Mouse (Mus musculus): ENCODE results near the gene Ccdc18. TPM values are rescaled to one million over a fixed set of nuclear protein-coding genes. Genes with fewer than 3 reads are reported as not detected.
"Not testable (repeated sequence)": the region's sequence is repeated elsewhere in the genome, so short reads cannot be mapped to it uniquely, and the experiment has no call there.

Ccdc18 gene
- polyA plus RNA-seq, 1 experiment from 2014 or later, result 10.2 TPM

DNA sequence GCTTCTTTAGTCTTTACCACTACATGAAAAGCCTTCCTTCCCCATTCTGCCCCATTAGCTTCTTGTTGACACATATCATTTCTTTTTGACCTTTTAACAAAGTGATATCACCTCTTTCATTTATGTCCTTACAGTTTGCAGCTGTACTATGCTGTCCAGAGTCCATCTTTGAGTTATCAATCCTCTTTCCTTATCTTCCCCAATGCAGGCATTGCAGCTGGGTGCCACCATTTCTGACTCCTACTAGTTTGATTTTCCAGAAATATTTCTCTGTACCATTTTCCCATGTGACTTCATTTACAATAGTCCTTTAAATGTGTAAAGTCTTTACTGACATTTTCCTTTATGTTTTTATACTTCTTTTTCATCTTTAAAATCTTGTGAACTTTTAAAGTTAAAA is 134.3 kb downstream of the Ccdc18 start:
- Histone ChIP-seq H3K9me3 (no peaks in the 10 kb centered on the region), H3K9ac (no peak overlapping the region), H3K4me2 (replicated peaks) (no peak overlapping the region), H3K36me3 (no peaks in the 10 kb centered on the region), H3K27ac (no peak overlapping the region), H3K4me3 (replicated peaks) (no peak overlapping the region), H3K4me1 (replicated peaks) (peaks cover 2% of the 10 kb centered on the region; the same call in 1 of the 2 replicates), H3K27me3 (replicated peaks) (no peaks in the 10 kb centered on the region)
- no peak for ATAC-seq

DNA sequence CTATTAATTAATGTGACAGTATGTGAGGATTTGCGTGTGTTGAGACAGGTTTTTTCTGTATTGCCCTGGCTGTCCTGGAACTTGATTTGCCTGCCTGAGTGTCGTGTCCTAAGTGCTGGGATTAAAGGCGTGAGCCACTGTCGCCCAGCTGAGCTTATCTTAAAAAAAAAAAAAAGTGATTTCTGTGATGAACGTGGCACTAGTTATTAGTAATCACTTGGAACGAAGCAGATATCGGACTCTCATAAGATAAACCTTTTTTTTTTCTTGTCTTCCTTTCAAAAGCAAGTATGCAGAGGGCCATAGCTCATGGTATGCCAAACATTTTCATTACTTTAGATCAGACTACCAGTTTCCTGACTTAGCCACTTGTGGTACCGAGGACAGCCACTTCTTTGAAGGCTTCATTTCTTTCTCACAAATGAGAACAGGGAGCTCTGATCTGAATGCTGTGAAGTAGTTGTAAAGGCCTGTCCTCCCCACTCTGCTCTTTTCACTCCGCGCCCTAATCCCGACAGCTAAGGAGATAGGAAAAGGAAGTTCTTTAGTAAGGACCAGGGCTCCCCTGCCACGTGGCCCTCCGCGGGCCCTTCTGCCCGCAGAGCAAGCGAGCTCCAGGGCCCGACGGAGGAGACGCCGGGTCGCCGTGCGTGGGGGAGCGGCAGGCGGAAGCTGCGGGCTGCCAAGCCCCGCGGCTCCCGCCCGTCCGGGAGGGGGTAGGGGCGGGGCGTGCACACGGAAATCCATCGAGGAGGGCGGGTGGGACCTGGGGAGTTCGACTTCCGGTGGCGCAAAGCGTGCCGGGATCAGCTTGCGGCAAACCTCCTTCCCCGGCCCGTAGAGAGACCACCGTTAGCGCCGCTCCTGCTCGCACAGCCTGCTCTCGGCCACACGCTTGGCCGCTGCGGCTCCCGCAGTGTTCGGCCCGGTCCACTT is 135.7 kb downstream of the Ccdc18 start, which contains the start of gene Dr1:
TSS of gene Dr1 (plus strand) at position 771 of the 936 bp plus-strand sequence.
- peak within 1 kb of the TSS; percentile 97 for H3K27ac ChIP-seq
- H3K9me3 ChIP-seq, result no peaks in the 10 kb centered on the region
- no peaks in the 10 kb centered on the region for H3K27me3 ChIP-seq (replicated peaks)
- peak within 1 kb of the TSS; percentile 98 for H3K4me3 ChIP-seq (replicated peaks)
- 2% methylated on average over 53 of the region's 55 CpGs for WGBS
- peaks cover 5% of the 10 kb centered on the region; the same call in 1 of the 2 replicates for H3K4me1 ChIP-seq (replicated peaks)
- peak within 1 kb of the TSS; percentile 74 for H3K4me2 ChIP-seq (replicated peaks)
- no peaks in the 10 kb centered on the region for H3K36me3 ChIP-seq
- H3K9ac ChIP-seq, result peak within 1 kb of the TSS; percentile 97
- peak; percentile 98 for ATAC-seq

DNA sequence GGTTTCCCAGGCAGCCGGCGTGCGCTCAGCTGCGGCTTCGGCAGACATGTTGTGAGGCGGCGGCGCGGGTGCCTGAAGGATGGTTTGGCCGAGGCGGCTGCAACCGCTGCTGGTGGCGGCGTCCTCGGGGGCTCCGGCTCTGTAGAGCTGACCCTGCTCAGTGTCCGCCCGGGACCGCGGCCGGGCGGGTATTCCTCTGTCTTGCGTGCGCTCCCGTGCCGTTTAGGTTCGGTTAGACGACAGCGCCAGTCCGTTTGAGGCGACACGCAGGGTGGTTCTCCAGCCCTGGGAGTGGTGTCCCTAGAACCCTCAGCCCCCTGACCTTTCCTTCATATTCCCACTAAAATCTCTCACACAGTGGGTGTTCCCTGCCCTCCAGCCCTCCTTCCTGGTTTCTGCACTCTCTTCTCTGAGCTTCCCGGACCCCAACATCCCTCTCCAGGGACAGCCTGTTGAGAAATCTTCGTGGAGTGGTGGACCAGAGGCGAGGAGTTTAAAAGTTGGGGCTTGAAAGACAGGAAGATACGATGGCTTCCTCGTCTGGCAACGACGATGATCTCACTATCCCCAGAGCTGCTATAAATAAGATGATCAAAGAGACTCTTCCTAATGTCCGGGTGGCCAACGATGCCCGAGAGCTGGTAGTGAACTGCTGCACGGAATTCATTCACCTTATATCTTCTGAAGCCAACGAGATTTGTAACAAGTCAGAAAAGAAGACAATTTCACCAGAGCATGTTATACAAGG is 136.6 kb downstream of the Ccdc18 start:
- Histone ChIP-seq H3K9me3 (no peaks in the 10 kb centered on the region), H3K36me3 (no peaks in the 10 kb centered on the region), H3K4me1 (replicated peaks) (peaks cover 5% of the 10 kb centered on the region; the same call in 1 of the 2 replicates), H3K9ac (peak overlapping the region; percentile 97), H3K4me2 (replicated peaks) (peak overlapping the region; percentile 74), H3K27ac (peak overlapping the region; percentile 97), H3K4me3 (replicated peaks) (peak overlapping the region; percentile 98), H3K27me3 (replicated peaks) (no peaks in the 10 kb centered on the region)
- under 1% methylated on average over 44 of the region's 44 CpGs for WGBS
- peak; percentile 73 for ATAC-seq

DNA sequence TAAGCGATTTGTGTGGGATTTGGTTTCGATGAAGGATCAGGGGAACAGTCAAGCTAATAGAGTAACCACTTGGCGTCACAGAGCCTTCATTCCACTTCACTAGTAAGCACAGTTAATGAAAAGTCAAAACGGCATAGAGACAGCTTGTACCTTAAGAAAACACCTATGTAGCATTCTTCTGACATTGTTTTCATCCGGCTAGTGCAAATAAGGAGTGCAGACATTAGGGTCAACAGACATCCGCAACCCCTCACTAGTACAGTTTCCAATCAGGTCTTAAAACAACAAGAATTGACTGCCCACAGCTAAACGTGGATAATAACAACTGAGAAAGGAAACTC is 137.1 kb downstream of the Ccdc18 start:
- Histone ChIP-seq H3K27me3 (replicated peaks) (no peaks in the 10 kb centered on the region), H3K9me3 (no peaks in the 10 kb centered on the region), H3K4me3 (replicated peaks) (peak overlapping the region; percentile 98), H3K4me1 (replicated peaks) (peaks cover 5% of the 10 kb centered on the region; the same call in 1 of the 2 replicates), H3K9ac (peak overlapping the region; percentile 97), H3K36me3 (no peaks in the 10 kb centered on the region), H3K4me2 (replicated peaks) (peak overlapping the region; percentile 74), H3K27ac (no peak overlapping the region)
- no peak for ATAC-seq
- 7% methylated on average over 7 of the region's 7 CpGs for WGBS

DNA sequence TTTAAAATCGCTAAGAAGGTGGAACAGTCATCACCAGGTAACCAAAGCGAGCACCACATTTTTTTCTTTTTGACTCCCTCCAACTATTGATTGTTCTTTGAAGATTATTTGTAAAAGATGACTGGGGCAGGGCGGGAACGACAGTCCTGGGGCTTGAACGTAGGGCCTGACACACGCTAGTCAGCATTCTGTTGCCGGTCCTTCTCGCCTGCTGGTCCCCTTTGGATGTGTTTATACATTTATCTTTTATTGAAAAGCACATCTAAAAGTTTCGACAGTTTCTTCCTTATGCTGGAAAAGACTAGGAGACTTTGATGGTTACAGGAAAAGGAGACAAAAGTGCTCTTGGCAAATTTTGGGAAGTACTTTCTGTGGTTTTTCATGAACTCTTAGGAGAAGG is 137.7 kb downstream of the Ccdc18 start:
- no peak overlapping the region for H3K27ac ChIP-seq
- H3K4me2 ChIP-seq (replicated peaks), result peak overlapping the region; percentile 74
- H3K27me3 ChIP-seq (replicated peaks), result no peaks in the 10 kb centered on the region
- WGBS, result 22% methylated on average over 9 of the region's 9 CpGs
- H3K36me3 ChIP-seq, result no peaks in the 10 kb centered on the region
- H3K4me3 ChIP-seq (replicated peaks), result peak overlapping the region; percentile 98
- ATAC-seq, result no peak
- H3K4me1 ChIP-seq (replicated peaks), result peaks cover 5% of the 10 kb centered on the region; the same call in 1 of the 2 replicates
- peak overlapping the region; percentile 97; the same call in 1 of the 2 replicates for H3K9ac ChIP-seq
- no peaks in the 10 kb centered on the region for H3K9me3 ChIP-seq

DNA sequence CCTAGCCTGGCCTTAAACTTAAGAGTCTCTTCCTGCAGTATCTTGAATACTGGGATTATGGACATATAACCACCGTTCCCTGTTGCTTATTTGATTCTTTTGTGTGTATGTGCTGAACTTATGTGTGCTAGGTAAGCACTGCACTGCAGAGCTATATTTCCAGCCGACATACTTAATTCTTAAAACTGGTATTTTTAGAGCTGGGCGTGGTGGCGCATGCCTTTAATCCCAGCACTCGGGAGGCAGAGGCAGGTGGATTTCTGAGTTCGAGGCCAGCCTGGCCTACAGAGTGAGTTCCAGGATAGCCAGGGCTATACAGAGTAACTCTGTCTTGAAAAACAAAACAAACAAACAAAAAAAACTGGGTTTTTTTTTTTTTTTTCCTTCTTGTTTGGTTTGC is 138.7 kb downstream of the Ccdc18 start:
- H3K27me3 ChIP-seq (replicated peaks); H3K4me3 ChIP-seq (replicated peaks): not testable (repeated sequence)
- 91% methylated on average over 6 of the region's 6 CpGs for WGBS

More for the DNA sequence above, 138.7 kb downstream of the Ccdc18 start:
- not testable (repeated sequence) for H3K36me3 ChIP-seq; H3K4me1 ChIP-seq (replicated peaks); H3K9ac ChIP-seq; H3K27ac ChIP-seq; H3K9me3 ChIP-seq; ATAC-seq
- H3K4me2 ChIP-seq (replicated peaks), result peak overlapping the region; percentile 38

Other genes starting within 250 kb of the Ccdc18 start
- 75.2 and 78.0 TPM in 2 replicates for gene Rpl5, start 232.4 kb upstream of the Ccdc18 start, polyA plus RNA-seq (2015; fragmentation: Nextera tagmentation; extraction: Ambion mirVana)
- 18.4 and 20.9 TPM in 2 replicates for gene Fam69a, start 145.8 kb upstream of the Ccdc18 start, polyA plus RNA-seq (2015; fragmentation: Nextera tagmentation; extraction: Ambion mirVana)
- 71.8 and 86.0 TPM in 2 replicates for gene Mtf2, start 67.2 kb upstream of the Ccdc18 start, polyA plus RNA-seq (2015; fragmentation: Nextera tagmentation; extraction: Ambion mirVana)
- 41.1 and 44.6 TPM in 2 replicates for gene Tmed5, start 255 bp upstream of the Ccdc18 start, polyA plus RNA-seq (2015; fragmentation: Nextera tagmentation; extraction: Ambion mirVana)
- 40.2 and 44.1 TPM in 2 replicates for gene Dr1, start 136.0 kb downstream of the Ccdc18 start, polyA plus RNA-seq (2015; fragmentation: Nextera tagmentation; extraction: Ambion mirVana)
- 7.5 and 7.7 TPM in 2 replicates for gene Pigg, start 179.7 kb downstream of the Ccdc18 start, polyA plus RNA-seq (2015; fragmentation: Nextera tagmentation; extraction: Ambion mirVana)
- 0.08 TPM in 1 of 2 replicates, not detected in the other for gene Gm42517, start 235.0 kb downstream of the Ccdc18 start, polyA plus RNA-seq (2015; fragmentation: Nextera tagmentation; extraction: Ambion mirVana)

Measured in intestine, embryonic 15.5 days (tissue).